Mouse (Mus musculus) kidney, postnatal 0 days (tissue): ENCODE data around the gene Agxt. TPM values are rescaled to one million over a fixed set of nuclear protein-coding genes. Genes with fewer than 3 reads are reported as not detected.

ENCODE experiments used
- ATAC-seq: fragments of 200-750 bp; cut with Nextera tagmentation; replicated peaks from 2 replicates; pipeline ENCODE4 v1.8.0; 2017; ENCODE audit warnings: low read depth, moderate number of reproducible peaks, moderate TSS enrichment, moderate library complexity; ENCODE audit not compliant: low FRiP score
- DNase-seq: peaks from one replicate; pipeline ENCODE4 v3.0.0-alpha.2; 2016; ENCODE audit warnings: low spot score
- H3K27ac ChIP-seq: fragments of 300-500 bp; sonication (generic); 2 replicates; pipeline ENCODE4 v1.5.1; 2014; ENCODE audit warnings: mild to moderate bottlenecking
- H3K27me3 ChIP-seq: fragments of 300-500 bp; sonication (generic); 2 replicates; pipeline ENCODE4 v1.6.1; 2014; ENCODE audit warnings: low read length, mixed read lengths; ENCODE audit not compliant: insufficient read depth
- H3K36me3 ChIP-seq: fragments of 300-500 bp; sonication (generic); 2 replicates; pipeline ENCODE4 v1.6.1; 2014; ENCODE audit warnings: low read length, mixed read lengths; ENCODE audit not compliant: insufficient read depth
- H3K4me1 ChIP-seq: fragments of 300-500 bp; sonication (generic); replicated peaks from 2 replicates; pipeline ENCODE4 v1.6.1; 2014; ENCODE audit warnings: antibody characterized with exemption, low read length, mixed read lengths; ENCODE audit not compliant: insufficient read depth
- H3K4me2 ChIP-seq: fragments of 300-500 bp; sonication (generic); 2 replicates; pipeline ENCODE4 v1.6.1; 2014; ENCODE audit warnings: mild to moderate bottlenecking, low read length, moderate library complexity, mixed read lengths
- H3K4me3 ChIP-seq: fragments of 300-500 bp; sonication (generic); replicated peaks from 2 replicates; pipeline ENCODE4 v1.5.1; 2014; ENCODE audit warnings: low read depth, low read length
- H3K9ac ChIP-seq: fragments of 300-500 bp; sonication (generic); 2 replicates; pipeline ENCODE4 v1.6.1; 2014; ENCODE audit warnings: low read depth, low read length
- H3K9me3 ChIP-seq: fragments of 300-500 bp; sonication (generic); replicated peaks from 2 replicates; pipeline ENCODE4 v1.6.1; 2016; ENCODE audit warnings: low read length, inconsistent platforms, mixed read lengths
- CTCF ChIP-seq: IDR thresholded peaks from 2 replicates; pipeline ENCODE4 v1.5.1; 2016; ENCODE audit warnings: antibody characterized with exemption, low read depth, mild to moderate bottlenecking, moderate library complexity
- WGBS: fragments of 180-500 bp; shearing (Covaris S2); extraction: QIAGEN DNeasy Blood & Tissue Kit; methylation state at CpG from one replicate; pipeline ENCODE4 v1.1.7; 2014; 5-methylcytosine and 5-hydroxymethylcytosine counted together
- polyA plus RNA-seq: library from polyadenylated mRNA; unstranded; fragments of >200 nt; fragmentation: Nextera tagmentation; extraction: Ambion mirVana; gene quantifications from 2 replicates; pipeline ENCODE4 v1.2.1, GENCODE M21; 2015

Gene Agxt
- polyA plus RNA-seq, 1 experiment from 2014 or later: 0.33 TPM

GRCm38 (mm10) chr1:93139713-93140112 lies 4.7 kb downstream of the Agxt start:
- DNase-seq (no peak), ATAC-seq (no peak)
- no peak overlapping the region for H3K4me2 ChIP-seq
- no peaks in the 10 kb centered on the region for H3K27me3 ChIP-seq
- no peaks in the 10 kb centered on the region for H3K4me1 ChIP-seq
- H3K9ac ChIP-seq: no peak overlapping the region
- no peaks in the 10 kb centered on the region for H3K36me3 ChIP-seq
- no peak overlapping the region for H3K27ac ChIP-seq
- no peaks in the 10 kb centered on the region for H3K9me3 ChIP-seq
- WGBS: 66% methylated on average over 7 of the region's 7 CpGs
- TF ChIP-seq CTCF: no peak
- H3K4me3 ChIP-seq: no peak overlapping the region

- ATAC-seq: no peak
- H3K4me3 ChIP-seq: no peak overlapping the region
- DNase-seq: no peak
Measured at GRCm38 (mm10) chr1:93142871-93143270, 7.8 kb downstream of the Agxt start.

GRCm38 (mm10) chr1:93144176-93144575 lies 9.1 kb downstream of the Agxt start:
- no peaks in the 10 kb centered on the region for H3K27me3 ChIP-seq
- ATAC-seq (no peak), DNase-seq (no peak)
- H3K9me3 ChIP-seq: no peaks in the 10 kb centered on the region
- H3K9ac ChIP-seq: no peak overlapping the region
- WGBS: 74% methylated on average over 9 of the region's 9 CpGs
- no peak overlapping the region for H3K4me2 ChIP-seq
- H3K4me1 ChIP-seq: no peaks in the 10 kb centered on the region
- H3K27ac ChIP-seq: no peak overlapping the region
- TF ChIP-seq CTCF: no peak
- H3K36me3 ChIP-seq: no peaks in the 10 kb centered on the region
- no peak overlapping the region for H3K4me3 ChIP-seq

More at GRCm38 (mm10) chr1:93142871-93143270, 7.8 kb downstream of the Agxt start:
- 75% methylated on average over 1 of the region's 1 CpGs for WGBS
- no peak overlapping the region for H3K27ac ChIP-seq
- no peak overlapping the region for H3K4me2 ChIP-seq
- H3K36me3 ChIP-seq: no peaks in the 10 kb centered on the region
- no peaks in the 10 kb centered on the region for H3K4me1 ChIP-seq
- no peaks in the 10 kb centered on the region for H3K9me3 ChIP-seq
- H3K9ac ChIP-seq: no peak overlapping the region
- TF ChIP-seq CTCF: no peak
- no peaks in the 10 kb centered on the region for H3K27me3 ChIP-seq

GRCm38 (mm10) chr1:93150907-93151661 lies 16.0 kb downstream of the Agxt start:
- 70% methylated on average over 2 of the region's 2 CpGs for WGBS
- no peak overlapping the region for H3K4me2 ChIP-seq
- ATAC-seq: no peak
- TF ChIP-seq CTCF: no peak
- no peaks in the 10 kb centered on the region for H3K4me1 ChIP-seq
- no peak overlapping the region for H3K4me3 ChIP-seq
- H3K9ac ChIP-seq: no peak overlapping the region
- H3K36me3 ChIP-seq: no peaks in the 10 kb centered on the region
- no peak overlapping the region for H3K27ac ChIP-seq
- H3K27me3 ChIP-seq: no peaks in the 10 kb centered on the region
- no peak for DNase-seq
- H3K9me3 ChIP-seq: no peaks in the 10 kb centered on the region

GRCm38 (mm10) chr1:93157566-93157965 lies 22.5 kb downstream of the Agxt start:
- Histone ChIP-seq H3K27me3 (no peaks in the 10 kb centered on the region), H3K4me2 (no peak overlapping the region), H3K4me1 (no peaks in the 10 kb centered on the region), H3K4me3 (no peak overlapping the region), H3K27ac (no peak overlapping the region), H3K36me3 (no peaks in the 10 kb centered on the region), H3K9me3 (no peaks in the 10 kb centered on the region), H3K9ac (no peak overlapping the region)
- WGBS: 79% methylated on average over 4 of the region's 4 CpGs
- no peak for DNase-seq
- no peak for ATAC-seq
- TF ChIP-seq CTCF: no peak

- ATAC-seq (no peak), DNase-seq (no peak)
- H3K9ac ChIP-seq: no peak overlapping the region
- H3K4me3 ChIP-seq: no peak overlapping the region
- 63% methylated on average over 8 of the region's 8 CpGs for WGBS
- H3K27me3 ChIP-seq: no peaks in the 10 kb centered on the region
- H3K4me2 ChIP-seq: no peak overlapping the region
- H3K4me1 ChIP-seq: no peaks in the 10 kb centered on the region
- no peak overlapping the region for H3K27ac ChIP-seq
- no peak for TF ChIP-seq CTCF
- no peaks in the 10 kb centered on the region for H3K36me3 ChIP-seq
- H3K9me3 ChIP-seq: no peaks in the 10 kb centered on the region
Measured at GRCm38 (mm10) chr1:93158916-93159315, 23.9 kb downstream of the Agxt start.
